ENCODE assay signal across 9 mouse cellular contexts in the genomic region with DNA sequence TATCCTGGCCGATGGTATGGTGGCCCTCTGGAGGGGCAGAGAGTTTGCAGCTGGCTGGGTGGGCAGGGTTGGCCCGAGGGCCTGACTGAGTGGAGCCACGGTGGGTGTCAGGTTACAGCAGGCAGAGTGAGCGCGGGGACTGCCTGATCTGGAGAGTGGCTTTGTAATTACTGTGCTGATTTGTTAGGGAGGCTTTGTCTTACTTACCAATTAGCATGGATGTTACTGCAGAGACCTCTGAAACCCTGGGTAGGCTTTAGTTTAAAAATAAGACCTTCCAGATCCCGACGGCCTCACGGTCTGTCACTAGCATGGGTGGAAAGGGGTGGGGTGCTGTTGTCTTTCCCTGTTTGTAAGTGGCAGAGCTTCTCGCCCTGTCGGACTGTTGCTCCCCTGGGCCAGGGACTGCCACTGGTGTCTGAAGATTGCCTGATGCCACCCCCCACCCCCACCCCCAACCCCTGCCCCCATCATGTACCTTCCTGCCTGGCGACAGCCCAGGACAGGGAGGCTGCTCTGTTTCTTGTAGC.
DNase-seq lines count a peak whose midpoint lies in the region; ATAC-seq lines count a peak whose summit lies in the region.
"Had no signal": no experiment of that assay in that cellular context is flagged by ENCODE, and none has a peak within 500 bp of the region (broad histone marks: within the 10 kb centered on the region; RNA-seq: fewer than 3 reads in every experiment).

No protein-coding gene starts in this region.

- peaks cover 25% of the 10 kb centered on the region for H3K4me1 ChIP-seq in forebrain, embryonic 14.5 days (ENCODE audit: control insufficient read depth, insufficient read depth, low read length)
- H3K4me1 ChIP-seq in hindbrain, embryonic 13.5 days (replicated peaks), result peaks cover 51% of the 10 kb centered on the region
- H3K4me1 ChIP-seq in liver, embryonic 16.5 days (ENCODE audit: control insufficient read depth, low read depth, low read length), result peaks cover 42% of the 10 kb centered on the region
- H3K4me1 ChIP-seq in stomach, embryonic 15.5 days, result peaks cover 24% of the 10 kb centered on the region

- H3K9ac ChIP-seq in forebrain, embryonic 14.5 days (ENCODE audit: low read length), result peak overlapping the region; percentile 37; the same call in 1 of the 2 replicates
- H3K9ac ChIP-seq in hindbrain, embryonic 13.5 days, result peak overlapping the region; percentile 5
- no peak overlapping the region for H3K9ac ChIP-seq in liver, embryonic 16.5 days (ENCODE audit: low read depth, low read length)
- no peak overlapping the region for H3K9ac ChIP-seq in stomach, embryonic 15.5 days

- peak overlapping the region; percentile 39 for H3K4me2 ChIP-seq in forebrain, embryonic 14.5 days (ENCODE audit: low read length)
- H3K4me2 ChIP-seq in hindbrain, embryonic 13.5 days, result peak overlapping the region; percentile 38
- H3K4me2 ChIP-seq in liver, embryonic 16.5 days (ENCODE audit: low read depth, low read length), result no peak overlapping the region
- peak overlapping the region; percentile 37 for H3K4me2 ChIP-seq in stomach, embryonic 15.5 days

- H3K36me3 ChIP-seq in forebrain, embryonic 14.5 days (ENCODE audit: control insufficient read depth, insufficient read depth, low read length), result no peaks in the 10 kb centered on the region
- H3K36me3 ChIP-seq in hindbrain, embryonic 13.5 days, result no peaks in the 10 kb centered on the region
- H3K36me3 ChIP-seq in liver, embryonic 16.5 days (ENCODE audit: control insufficient read depth, insufficient read depth), result no peaks in the 10 kb centered on the region
- H3K36me3 ChIP-seq in stomach, embryonic 15.5 days, result no peaks in the 10 kb centered on the region

- intact Hi-C loops in heart, postnatal 25 days (cut with DNase I), result loop anchor here (2.0 to 5.0 kb wide), 3 partner anchors 48 to 185 kb away; no protein-coding TSS in a partner anchor
- intact Hi-C loops in left cerebral cortex, postnatal 36 days (cut with DNase I), result loop anchor here (1.0 to 10.0 kb wide), 2 partner anchors 185 to 305 kb away; partner anchors contain the start of gene Slc1a4

- H3K4me3 ChIP-seq in forebrain, embryonic 14.5 days (ENCODE audit: low read depth, low read length), result no peak overlapping the region
- H3K4me3 ChIP-seq in hindbrain, embryonic 13.5 days, result no peak overlapping the region
- H3K4me3 ChIP-seq in liver, embryonic 16.5 days (ENCODE audit: low read depth, low read length), result no peak overlapping the region
- no peak overlapping the region; the same call in 1 of the 2 replicates for H3K4me3 ChIP-seq in stomach, embryonic 15.5 days (replicated peaks)

- H3K27ac ChIP-seq in forebrain, embryonic 14.5 days (ENCODE audit: low read depth, low read length), result peak overlapping the region; percentile 70
- peak overlapping the region; percentile 80 for H3K27ac ChIP-seq in hindbrain, embryonic 13.5 days
- H3K27ac ChIP-seq in liver, embryonic 16.5 days (ENCODE audit: low read length), result peak overlapping the region; percentile 11; the same call in 1 of the 2 replicates
- peak overlapping the region; percentile 45; the same call in 1 of the 2 replicates for H3K27ac ChIP-seq in stomach, embryonic 15.5 days

- WGBS in forebrain, embryonic 14.5 days, result 2% methylated on average over 11 of the region's 11 CpGs
- WGBS in hindbrain, embryonic 13.5 days, result 1% methylated on average over 11 of the region's 11 CpGs
- WGBS in liver, embryonic 16.5 days (ENCODE audit: insufficient replicate concordance), result 47% methylated on average over 11 of the region's 11 CpGs
- 11% methylated on average over 11 of the region's 11 CpGs for WGBS in stomach, embryonic 15.5 days

- H3K27me3 ChIP-seq in forebrain, embryonic 14.5 days (replicated peaks; ENCODE audit: control insufficient read depth, insufficient read depth, low read length), result no peaks in the 10 kb centered on the region
- no peaks in the 10 kb centered on the region for H3K27me3 ChIP-seq in hindbrain, embryonic 13.5 days
- H3K27me3 ChIP-seq in liver, embryonic 16.5 days (ENCODE audit: control insufficient read depth, insufficient read depth, low read depth, low read length), result no peaks in the 10 kb centered on the region
- H3K27me3 ChIP-seq in stomach, embryonic 15.5 days (replicated peaks), result no peaks in the 10 kb centered on the region
- H3K27me3 ChIP-seq: CH12.LX had no signal

- DNase-seq in heart, adult 11 months, result peak; percentile 96
- no peak for DNase-seq in heart, postnatal 25 days (ENCODE audit: low spot score)
- peak; percentile 86 for DNase-seq in forebrain, embryonic 14.5 days (ENCODE audit: low spot score)
- no peak for DNase-seq in left cerebral cortex, postnatal 36 days (ENCODE audit: low spot score in 2 of 2)
- no peak for DNase-seq in thymus, adult 18-20 months

- H3K9me3 ChIP-seq in forebrain, embryonic 14.5 days (replicated peaks; ENCODE audit: control insufficient read depth, low read length), result no peaks in the 10 kb centered on the region
- H3K9me3 ChIP-seq in hindbrain, embryonic 13.5 days, result no peaks in the 10 kb centered on the region
- no peaks in the 10 kb centered on the region for H3K9me3 ChIP-seq in liver, embryonic 16.5 days (replicated peaks; ENCODE audit: control insufficient read depth, low read length)
- H3K9me3 ChIP-seq in stomach, embryonic 15.5 days, result no peaks in the 10 kb centered on the region

- peak; percentile 93 for ATAC-seq in forebrain, embryonic 14.5 days
- peak; percentile 78 for ATAC-seq in hindbrain, embryonic 13.5 days (ENCODE audit: low FRiP score)
- no peak for ATAC-seq in liver, embryonic 16.5 days (ENCODE audit: low read depth)
- peak; percentile 70 for ATAC-seq in stomach, embryonic 15.5 days (ENCODE audit: insufficient read depth, low FRiP score, low read depth)

Comparison
In these comparisons a context has a peak if more than half of its experiments do, and no peak if none do; other contexts are left out.
1. DNase-seq: peak in heart, adult 11 months (single experiment) and forebrain, embryonic 14.5 days (single experiment); none in heart, postnatal 25 days (single experiment), left cerebral cortex, postnatal 36 days (0 of 2) and thymus, adult 18-20 months (0 of 2).
2. H3K27ac ChIP-seq: peak in every context shown above with its lines; median percentile 80 in hindbrain, embryonic 13.5 days; 70 in forebrain, embryonic 14.5 days; 45 in stomach, embryonic 15.5 days; 11 in liver, embryonic 16.5 days.
3. H3K9ac ChIP-seq: peak in forebrain, embryonic 14.5 days (single experiment) and hindbrain, embryonic 13.5 days (single experiment); none in liver, embryonic 16.5 days (single experiment) and stomach, embryonic 15.5 days (single experiment).